Mouse (Mus musculus) CD4-positive helper T cell, adult 2 months (primary cell): ENCODE results near the gene Dnah14.
A peak's percentile ranks its signal among the peaks of the same experiment; 100 is the strongest.

Experiments used
- DNase-seq: peaks from one replicate; pipeline ENCODE4 v3.0.0-alpha.2; 2012; ENCODE audit warnings: low read depth, missing footprints, low spot score

The Dnah14 gene

GRCm38 (mm10) chr1:181576322-181576721 lies at the start of gene Dnah14:
Dnah14 (plus strand) TSS chr1:181576559.
- no peak for DNase-seq

GRCm38 (mm10) chr1:181529368-181529767 lies 47.0 kb upstream of the Dnah14 start:
- no peak for DNase-seq

- DNase-seq = no peak
Measured at GRCm38 (mm10) chr1:181535165-181535873, 41.0 kb upstream of the Dnah14 start.

GRCm38 (mm10) chr1:181537627-181538525 lies 38.5 kb upstream of the Dnah14 start:
- DNase-seq = no peak

- no peak for DNase-seq
Measured at GRCm38 (mm10) chr1:181539846-181540769, 36.3 kb upstream of the Dnah14 start.

GRCm38 (mm10) chr1:181543711-181544383 lies 32.5 kb upstream of the Dnah14 start:
- DNase-seq = no peak

GRCm38 (mm10) chr1:181545044-181545772 lies 31.2 kb upstream of the Dnah14 start:
- peak; percentile 51 for DNase-seq

- no peak for DNase-seq
Measured at GRCm38 (mm10) chr1:181549987-181550386, 26.4 kb upstream of the Dnah14 start.

- no peak for DNase-seq
Measured at GRCm38 (mm10) chr1:181550826-181551225, 25.5 kb upstream of the Dnah14 start.

GRCm38 (mm10) chr1:181552533-181553410 lies 23.6 kb upstream of the Dnah14 start:
- DNase-seq = no peak

- no peak for DNase-seq
Measured at GRCm38 (mm10) chr1:181555475-181555874, 20.9 kb upstream of the Dnah14 start.

- DNase-seq = no peak
Measured at GRCm38 (mm10) chr1:181559655-181560054, 16.7 kb upstream of the Dnah14 start.

GRCm38 (mm10) chr1:181560325-181560724 lies 16.0 kb upstream of the Dnah14 start:
- DNase-seq = no peak

GRCm38 (mm10) chr1:181560896-181561767 lies 15.2 kb upstream of the Dnah14 start:
- no peak for DNase-seq

GRCm38 (mm10) chr1:181561768-181562444 lies 14.5 kb upstream of the Dnah14 start:
- no peak for DNase-seq

GRCm38 (mm10) chr1:181569447-181569846 lies 6.9 kb upstream of the Dnah14 start:
- no peak for DNase-seq

GRCm38 (mm10) chr1:181583152-181583551 lies 6.8 kb downstream of the Dnah14 start:
- no peak for DNase-seq

- no peak for DNase-seq
Measured at GRCm38 (mm10) chr1:181589116-181589515, 12.8 kb downstream of the Dnah14 start.
